Mouse (Mus musculus): ENCODE data around the gene Slx1b. TPM values are rescaled to one million over a fixed set of nuclear protein-coding genes. Genes with fewer than 3 reads are reported as not detected.

Gene Slx1b
- polyA plus RNA-seq, 1 experiment from 2014 or later, result 10.4 TPM

DNA sequence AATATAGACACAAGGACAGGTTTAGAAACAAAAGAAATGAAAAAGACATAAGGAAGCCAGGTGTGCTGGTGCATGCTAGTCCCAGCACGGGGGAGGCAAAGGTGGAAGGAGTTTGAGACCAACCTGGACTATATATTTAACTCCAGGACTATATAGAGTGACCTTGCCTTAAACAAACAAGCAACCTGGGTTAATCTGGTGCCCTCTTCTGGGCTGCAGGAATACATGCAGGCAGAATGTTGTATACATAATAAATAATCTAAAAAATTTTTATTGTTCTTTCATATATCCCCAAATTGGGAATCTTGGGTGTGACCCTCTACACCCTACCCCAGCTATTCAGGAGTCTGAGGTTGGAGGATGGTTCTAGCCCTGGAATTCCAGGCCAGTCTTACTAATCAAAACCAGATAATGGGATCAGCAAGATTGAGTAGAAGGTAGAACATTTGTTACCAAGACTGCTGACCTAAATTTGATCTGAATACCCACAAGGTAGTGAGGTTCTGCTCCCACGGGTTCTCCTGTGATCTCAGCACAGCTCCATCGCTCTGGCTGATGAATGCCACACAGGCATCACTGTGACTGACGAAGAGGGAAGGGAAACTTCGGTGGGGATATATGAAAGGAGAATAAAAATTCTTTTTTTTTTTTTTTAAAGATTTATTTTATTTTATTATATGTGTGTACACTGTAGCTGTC, 52.9 kb downstream of the Slx1b start:
- no peaks in the 10 kb centered on the region for H3K9me3 ChIP-seq (ENCODE audit: low read length)
- no peak overlapping the region for H3K4me3 ChIP-seq (ENCODE audit: low read depth, low read length)
- H3K9ac ChIP-seq (replicated peaks; ENCODE audit: low read depth), result no peak overlapping the region
- ATAC-seq, result no peak
- TF ChIP-seq EP300 (IDR thresholded peaks at IDR 0.05) (no peak), CTCF (IDR thresholded peaks at IDR 0.05) (peak; percentile 47)
- H3K36me3 ChIP-seq (ENCODE audit: insufficient read depth, low read length), result no peaks in the 10 kb centered on the region
- WGBS, result 65% methylated on average over 5 of the region's 5 CpGs
- H3K27ac ChIP-seq (ENCODE audit: low read length), result no peak overlapping the region
- DNase-seq (ENCODE audit: low spot score), result no peak
- no peaks in the 10 kb centered on the region for H3K27me3 ChIP-seq (replicated peaks; ENCODE audit: insufficient read depth, low read length)
- H3K4me1 ChIP-seq (ENCODE audit: insufficient read depth, low read depth, low read length), result no peaks in the 10 kb centered on the region
- H3K4me2 ChIP-seq (replicated peaks; ENCODE audit: low read depth, low read length), result no peak overlapping the region

Other genes with a start within 250 kb of the Slx1b start
- 0.14 and 0.29 TPM in 2 replicates for gene Atp2a1, start 232.7 kb downstream of the Slx1b start, polyA plus RNA-seq (2015; fragmentation: Nextera tagmentation; extraction: Ambion mirVana)
- gene Sh2b1, start 220.4 kb downstream of the Slx1b start, polyA plus RNA-seq (2015; fragmentation: Nextera tagmentation; extraction: Ambion mirVana), result 25.6 and 28.6 TPM in 2 replicates
- gene Tufm, start 208.4 kb downstream of the Slx1b start, polyA plus RNA-seq (2015; fragmentation: Nextera tagmentation; extraction: Ambion mirVana), result 47.3 and 49.7 TPM in 2 replicates
- gene Atxn2l, start 192.3 kb downstream of the Slx1b start, polyA plus RNA-seq (2015; fragmentation: Nextera tagmentation; extraction: Ambion mirVana), result 22.1 and 24.5 TPM in 2 replicates
- 141 and 154 TPM in 2 replicates for gene Eif3c, start 129.4 kb downstream of the Slx1b start, polyA plus RNA-seq (2015; fragmentation: Nextera tagmentation; extraction: Ambion mirVana)
- gene Apobr, start 110.8 kb downstream of the Slx1b start, polyA plus RNA-seq (2015; fragmentation: Nextera tagmentation; extraction: Ambion mirVana), result 3.9 and 4.1 TPM in 2 replicates
- gene Cln3, start 110.0 kb downstream of the Slx1b start, polyA plus RNA-seq (2015; fragmentation: Nextera tagmentation; extraction: Ambion mirVana), result 33.0 and 38.3 TPM in 2 replicates
- 0.31 TPM in 1 of 2 replicates, not detected in the other for gene Il27, start 100.8 kb downstream of the Slx1b start, polyA plus RNA-seq (2015; fragmentation: Nextera tagmentation; extraction: Ambion mirVana)
- gene Nupr1, start 64.9 kb downstream of the Slx1b start, polyA plus RNA-seq (2015; fragmentation: Nextera tagmentation; extraction: Ambion mirVana), result 266 and 308 TPM in 2 replicates
- gene Sgf29, start 46.5 kb downstream of the Slx1b start, polyA plus RNA-seq (2015; fragmentation: Nextera tagmentation; extraction: Ambion mirVana), result 42.9 and 49.5 TPM in 2 replicates
- 57.1 and 58.4 TPM in 2 replicates for gene Sult1a1, start 19.4 kb downstream of the Slx1b start, polyA plus RNA-seq (2015; fragmentation: Nextera tagmentation; extraction: Ambion mirVana)
- gene Bola2, start 383 bp downstream of the Slx1b start, polyA plus RNA-seq (2015; fragmentation: Nextera tagmentation; extraction: Ambion mirVana), result 76.1 and 77.4 TPM in 2 replicates
- gene Coro1a, start 12.0 kb upstream of the Slx1b start, polyA plus RNA-seq (2015; fragmentation: Nextera tagmentation; extraction: Ambion mirVana), result 61.4 and 65.3 TPM in 2 replicates
- gene Mapk3, start 63.8 kb upstream of the Slx1b start, polyA plus RNA-seq (2015; fragmentation: Nextera tagmentation; extraction: Ambion mirVana), result 180 and 183 TPM in 2 replicates
- gene Gdpd3, start 70.5 kb upstream of the Slx1b start, polyA plus RNA-seq (2015; fragmentation: Nextera tagmentation; extraction: Ambion mirVana), result 3.4 and 4.1 TPM in 2 replicates
- gene Ypel3, start 81.2 kb upstream of the Slx1b start, polyA plus RNA-seq (2015; fragmentation: Nextera tagmentation; extraction: Ambion mirVana), result 325 and 340 TPM in 2 replicates
- gene Tbx6, start 85.7 kb upstream of the Slx1b start, polyA plus RNA-seq (2015; fragmentation: Nextera tagmentation; extraction: Ambion mirVana), result 0.56 and 0.74 TPM in 2 replicates
- gene Ppp4c, start 96.7 kb upstream of the Slx1b start, polyA plus RNA-seq (2015; fragmentation: Nextera tagmentation; extraction: Ambion mirVana), result 150 and 151 TPM in 2 replicates
- 0.13 and 0.19 TPM in 2 replicates for gene Fam57b, start 101.9 kb upstream of the Slx1b start, polyA plus RNA-seq (2015; fragmentation: Nextera tagmentation; extraction: Ambion mirVana)
- gene 4930451I11Rik, start 135.9 kb upstream of the Slx1b start, polyA plus RNA-seq (2015; fragmentation: Nextera tagmentation; extraction: Ambion mirVana), result not detected in 2 replicates
- gene Doc2a, start 151.6 kb upstream of the Slx1b start, polyA plus RNA-seq (2015; fragmentation: Nextera tagmentation; extraction: Ambion mirVana), result 0.20 and 0.33 TPM in 2 replicates
- 8.4 and 9.3 TPM in 2 replicates for gene Hirip3, start 166.2 kb upstream of the Slx1b start, polyA plus RNA-seq (2015; fragmentation: Nextera tagmentation; extraction: Ambion mirVana)
- 52.2 and 54.7 TPM in 2 replicates for gene Ino80e, start 166.6 kb upstream of the Slx1b start, polyA plus RNA-seq (2015; fragmentation: Nextera tagmentation; extraction: Ambion mirVana)
- 36.1 and 39.0 TPM in 2 replicates for gene Taok2, start 188.9 kb upstream of the Slx1b start, polyA plus RNA-seq (2015; fragmentation: Nextera tagmentation; extraction: Ambion mirVana)
- 42.5 and 45.0 TPM in 2 replicates for gene Tmem219, start 227.1 kb upstream of the Slx1b start, polyA plus RNA-seq (2015; fragmentation: Nextera tagmentation; extraction: Ambion mirVana)
- gene Kctd13, start 233.1 kb upstream of the Slx1b start, polyA plus RNA-seq (2015; fragmentation: Nextera tagmentation; extraction: Ambion mirVana), result 12.1 and 14.9 TPM in 2 replicates